Mouse (Mus musculus) intestine, embryonic 14.5 days (tissue): ENCODE data around the gene Asic2. TPM values are rescaled to one million over a fixed set of nuclear protein-coding genes. Genes with fewer than 3 reads are reported as not detected.

ENCODE experiments used
- ATAC-seq: fragments of 200-750 bp; cut with Nextera tagmentation; replicated peaks from 2 replicates; pipeline ENCODE4 v1.8.0; 2017; ENCODE audit warnings: low read depth, moderate number of reproducible peaks, moderate TSS enrichment, moderate library complexity; ENCODE audit not compliant: low FRiP score, low TSS enrichment
- DNase-seq: peaks from one replicate; pipeline ENCODE4 v3.0.0-alpha.2; 2018; ENCODE audit warnings: low spot score
- H3K27ac ChIP-seq: fragments of 300-500 bp; sonication (generic); 2 replicates; pipeline ENCODE4 v1.5.1; 2014; ENCODE audit warnings: low read depth, mild to moderate bottlenecking, control low read depth
- H3K27me3 ChIP-seq: fragments of 300-500 bp; sonication (generic); replicated peaks from 2 replicates; pipeline ENCODE4 v1.6.1; 2014; ENCODE audit warnings: low read length, control low read depth; ENCODE audit not compliant: control insufficient read depth, insufficient read depth
- H3K36me3 ChIP-seq: fragments of 300-500 bp; sonication (generic); 2 replicates; pipeline ENCODE4 v1.6.1; 2014; ENCODE audit warnings: low read length, control low read depth; ENCODE audit not compliant: control insufficient read depth, insufficient read depth
- H3K4me1 ChIP-seq: fragments of 300-500 bp; sonication (generic); replicated peaks from 2 replicates; pipeline ENCODE4 v1.6.1; 2014; ENCODE audit warnings: low read length, control low read depth, mixed read lengths; ENCODE audit not compliant: control insufficient read depth, insufficient read depth
- H3K4me2 ChIP-seq: fragments of 300-500 bp; sonication (generic); 2 replicates; pipeline ENCODE4 v1.6.1; 2014; ENCODE audit warnings: low read length
- H3K4me3 ChIP-seq: fragments of 300-500 bp; sonication (generic); 2 replicates; pipeline ENCODE4 v1.5.1; 2014; ENCODE audit warnings: low read depth, low read length, control low read depth, mixed read lengths
- H3K9ac ChIP-seq: fragments of 300-500 bp; sonication (generic); 2 replicates; pipeline ENCODE4 v1.6.1; 2014; ENCODE audit warnings: mild to moderate bottlenecking, low read length
- H3K9me3 ChIP-seq: fragments of 300-500 bp; sonication (generic); 2 replicates; pipeline ENCODE4 v1.6.1; 2016; ENCODE audit warnings: low read length, control low read depth; ENCODE audit not compliant: control insufficient read depth
- WGBS: fragments of 180-500 bp; shearing (Covaris S2); extraction: QIAGEN DNeasy Blood & Tissue Kit; methylation state at CpG from one replicate; pipeline ENCODE4 v1.1.7; 2014; 5-methylcytosine and 5-hydroxymethylcytosine counted together
- polyA plus RNA-seq: library from polyadenylated mRNA; unstranded; fragments of >200 nt; fragmentation: Nextera tagmentation; extraction: Ambion mirVana; gene quantifications from 2 replicates; pipeline ENCODE4 v1.2.1, GENCODE M21; 2014

Gene Asic2
- polyA plus RNA-seq, 1 experiment from 2014 or later = 0.22 TPM

GRCm38 (mm10) chr11:80846115-80846514 lies 1122.1 kb downstream of the Asic2 start:
- WGBS = 46% methylated on average over 3 of the region's 3 CpGs
- no peaks in the 10 kb centered on the region for H3K27me3 ChIP-seq
- H3K4me1 ChIP-seq = no peaks in the 10 kb centered on the region
- no peak for DNase-seq
- H3K4me2 ChIP-seq = no peak overlapping the region
- no peaks in the 10 kb centered on the region for H3K36me3 ChIP-seq
- ATAC-seq = no peak
- H3K9me3 ChIP-seq = no peaks in the 10 kb centered on the region
- H3K4me3 ChIP-seq = no peak overlapping the region
- no peak overlapping the region for H3K27ac ChIP-seq
- H3K9ac ChIP-seq = no peak overlapping the region

- no peak for ATAC-seq
- Histone ChIP-seq H3K36me3 (no peaks in the 10 kb centered on the region), H3K4me1 (no peaks in the 10 kb centered on the region), H3K27me3 (no peaks in the 10 kb centered on the region), H3K9ac (no peak overlapping the region), H3K4me2 (no peak overlapping the region), H3K27ac (no peak overlapping the region), H3K4me3 (no peak overlapping the region), H3K9me3 (no peaks in the 10 kb centered on the region)
- WGBS = 47% methylated on average over 7 of the region's 7 CpGs
- DNase-seq = no peak
Observed at GRCm38 (mm10) chr11:80845486-80845885, 1122.8 kb downstream of the Asic2 start.

DNA sequence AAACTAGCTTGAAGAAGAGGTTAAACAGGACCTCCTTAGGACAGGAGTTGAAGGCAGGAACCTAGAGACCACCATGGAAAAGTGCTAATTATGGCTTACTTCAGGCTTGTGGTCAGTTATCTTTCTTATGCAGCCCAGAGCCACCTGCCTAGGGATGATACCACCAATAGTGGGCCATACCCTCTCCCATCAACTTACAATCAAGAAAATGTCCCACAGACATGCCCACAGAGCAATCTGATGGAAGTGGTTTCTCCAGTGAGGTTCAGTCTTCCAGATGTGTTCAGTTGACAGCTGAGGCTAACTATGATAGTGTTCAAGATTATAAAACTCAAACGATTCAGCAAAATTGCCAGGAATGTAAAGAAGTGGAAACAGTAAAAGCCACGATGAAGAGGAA lies 1124.8 kb downstream of the Asic2 start:
- Histone ChIP-seq H3K27me3 (no peaks in the 10 kb centered on the region), H3K36me3 (no peaks in the 10 kb centered on the region), H3K27ac (no peak overlapping the region), H3K4me1 (no peaks in the 10 kb centered on the region), H3K9ac (no peak overlapping the region), H3K4me2 (no peak overlapping the region), H3K9me3 (no peaks in the 10 kb centered on the region), H3K4me3 (no peak overlapping the region)
- 71% methylated on average over 2 of the region's 2 CpGs for WGBS
- no peak for DNase-seq
- no peak for ATAC-seq

GRCm38 (mm10) chr11:80838724-80839123 lies 1129.5 kb downstream of the Asic2 start:
- DNase-seq (no peak), ATAC-seq (no peak)
- WGBS = 61% methylated on average over 1 of the region's 1 CpGs

DNA sequence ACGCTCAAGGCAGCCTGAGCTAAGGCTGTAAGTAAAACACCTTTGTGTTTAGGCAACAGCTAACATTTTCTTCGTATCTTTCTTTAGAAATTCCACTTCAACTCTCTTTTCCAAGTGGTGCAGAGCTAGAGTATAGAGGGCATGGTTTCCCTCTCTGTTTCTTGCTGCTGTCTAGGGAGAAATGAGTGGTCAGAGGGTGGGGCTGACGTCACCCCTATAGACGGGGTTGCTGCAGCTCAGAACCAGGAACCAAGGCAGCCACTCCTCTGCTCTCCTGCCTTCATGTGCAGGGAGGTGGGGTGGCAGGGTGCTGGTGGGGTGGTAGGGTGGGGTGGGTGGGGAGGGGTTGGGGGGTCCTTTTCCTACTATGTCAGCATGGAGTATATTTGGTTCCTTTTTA lies 1132.4 kb downstream of the Asic2 start:
- no peak for ATAC-seq
- WGBS = 63% methylated on average over 4 of the region's 4 CpGs
- no peak overlapping the region for H3K9ac ChIP-seq
- no peak overlapping the region for H3K27ac ChIP-seq
- H3K4me1 ChIP-seq = no peaks in the 10 kb centered on the region
- H3K27me3 ChIP-seq = no peaks in the 10 kb centered on the region
- no peak for DNase-seq
- H3K4me2 ChIP-seq = no peak overlapping the region
- H3K4me3 ChIP-seq = no peak overlapping the region
- H3K9me3 ChIP-seq = no peaks in the 10 kb centered on the region
- H3K36me3 ChIP-seq = no peaks in the 10 kb centered on the region

More at GRCm38 (mm10) chr11:80838724-80839123, 1129.5 kb downstream of the Asic2 start:
- Histone ChIP-seq H3K27me3 (no peaks in the 10 kb centered on the region), H3K4me1 (no peaks in the 10 kb centered on the region), H3K4me3 (no peak overlapping the region), H3K9ac (no peak overlapping the region), H3K9me3 (no peaks in the 10 kb centered on the region), H3K36me3 (no peaks in the 10 kb centered on the region), H3K4me2 (no peak overlapping the region), H3K27ac (no peak overlapping the region)

DNA sequence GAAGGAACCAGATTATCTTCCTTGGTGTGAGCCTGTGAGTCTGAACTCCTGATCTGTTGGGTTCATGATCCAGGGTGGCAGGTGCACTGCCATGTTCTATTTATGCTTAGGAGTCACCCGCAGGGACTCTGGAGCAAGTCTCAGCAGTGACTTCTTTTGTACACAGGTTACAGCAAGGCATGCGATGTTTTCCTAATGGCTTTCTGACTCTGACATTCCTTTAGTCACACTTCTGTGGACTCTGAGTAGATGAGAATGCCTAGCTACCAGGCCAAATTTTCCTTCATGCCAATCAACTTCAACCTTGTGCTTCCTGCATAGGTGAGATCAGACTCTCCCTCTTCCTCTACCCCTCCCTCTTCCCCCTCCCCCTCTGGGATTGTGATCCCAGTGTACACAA lies 1132.9 kb downstream of the Asic2 start:
- H3K4me3 ChIP-seq = no peak overlapping the region
- no peak overlapping the region for H3K9ac ChIP-seq
- no peaks in the 10 kb centered on the region for H3K36me3 ChIP-seq
- no peak for ATAC-seq
- 89% methylated on average over 2 of the region's 2 CpGs for WGBS
- H3K27ac ChIP-seq = no peak overlapping the region
- H3K9me3 ChIP-seq = no peaks in the 10 kb centered on the region
- H3K27me3 ChIP-seq = no peaks in the 10 kb centered on the region
- no peak overlapping the region for H3K4me2 ChIP-seq
- no peaks in the 10 kb centered on the region for H3K4me1 ChIP-seq
- DNase-seq = no peak

Other genes starting within 250 kb of the Asic2 start
- not detected in 2 replicates for gene 5530401A14Rik, start 107.8 kb downstream of the Asic2 start, polyA plus RNA-seq
- 14.0 and 17.4 TPM in 2 replicates for gene Ccl2, start 67.1 kb upstream of the Asic2 start, polyA plus RNA-seq
- gene Gm17268, start 70.1 kb upstream of the Asic2 start, polyA plus RNA-seq = not detected in 2 replicates
- gene Ccl7, start 77.3 kb upstream of the Asic2 start, polyA plus RNA-seq = 3.6 TPM in 2 replicates
- gene Ccl11, start 89.4 kb upstream of the Asic2 start, polyA plus RNA-seq = 52.3 and 61.1 TPM in 2 replicates
- gene Ccl12, start 133.4 kb upstream of the Asic2 start, polyA plus RNA-seq = 5.0 and 6.0 TPM in 2 replicates
- not detected in 2 replicates for gene Ccl8, start 146.7 kb upstream of the Asic2 start, polyA plus RNA-seq